Mouse (Mus musculus) kidney, postnatal 25 days (tissue): Measurements from ENCODE around the gene Mlip.
A peak's percentile ranks its signal among the peaks of the same experiment; 100 is the strongest.
"Not testable (repeated sequence)": the region's sequence is repeated elsewhere in the genome, so short reads cannot be mapped to it uniquely, and the experiment has no call there.

Source experiments
- DNase-seq, 2 experiments: peaks; one replicate each; pipeline ENCODE4 v3.0.0; 2021; ENCODE audit warnings: mixed read lengths in 2 of 2

Gene Mlip

GRCm38 (mm10) chr9:77352432-77353175 lies at the start of gene Mlip:
Gene Mlip (minus strand): TSS chr9:77352969.
- DNase-seq = no peak

- DNase-seq = no peak
Observed at GRCm38 (mm10) chr9:77399801-77400200, 47.0 kb upstream of the Mlip start.

GRCm38 (mm10) chr9:77398856-77399631 lies 46.3 kb upstream of the Mlip start:
- no peak for DNase-seq

- peak; percentile 19 to 54 for DNase-seq
Observed at GRCm38 (mm10) chr9:77397027-77397426, 44.3 kb upstream of the Mlip start.

- DNase-seq = no peak
Observed at GRCm38 (mm10) chr9:77391248-77391647, 38.5 kb upstream of the Mlip start.

GRCm38 (mm10) chr9:77388956-77389355 lies 36.2 kb upstream of the Mlip start:
- no peak for DNase-seq

GRCm38 (mm10) chr9:77386751-77387150 lies 34.0 kb upstream of the Mlip start:
- DNase-seq = no peak

GRCm38 (mm10) chr9:77385611-77386010 lies 32.8 kb upstream of the Mlip start:
- no peak for DNase-seq

GRCm38 (mm10) chr9:77384651-77385050 lies 31.9 kb upstream of the Mlip start:
- peak in 1 of 2 experiments; percentile 46 for DNase-seq

GRCm38 (mm10) chr9:77383951-77384350 lies 31.2 kb upstream of the Mlip start:
- no peak for DNase-seq

- DNase-seq = no peak
Observed at GRCm38 (mm10) chr9:77382514-77382913, 29.7 kb upstream of the Mlip start.

GRCm38 (mm10) chr9:77381565-77381964 lies 28.8 kb upstream of the Mlip start:
- DNase-seq = peak; percentile 72 to 86

GRCm38 (mm10) chr9:77379625-77380024 lies 26.9 kb upstream of the Mlip start:
- peak; percentile 72 to 83 for DNase-seq

GRCm38 (mm10) chr9:77377696-77378095 lies 24.9 kb upstream of the Mlip start:
- DNase-seq = no peak

GRCm38 (mm10) chr9:77377082-77377481 lies 24.3 kb upstream of the Mlip start:
- DNase-seq = peak in 1 of 2 experiments; percentile 31

GRCm38 (mm10) chr9:77376561-77376960 lies 23.8 kb upstream of the Mlip start:
- DNase-seq = no peak

- no peak for DNase-seq
Observed at GRCm38 (mm10) chr9:77370706-77371105, 17.9 kb upstream of the Mlip start.

- DNase-seq = no peak
Observed at GRCm38 (mm10) chr9:77369262-77369661, 16.5 kb upstream of the Mlip start.

- DNase-seq = not testable (repeated sequence)
Observed at GRCm38 (mm10) chr9:77364681-77365080, 11.9 kb upstream of the Mlip start.

GRCm38 (mm10) chr9:77362906-77363305 lies 10.1 kb upstream of the Mlip start:
- DNase-seq = no peak

GRCm38 (mm10) chr9:77360654-77361053 lies 7.9 kb upstream of the Mlip start:
- DNase-seq = no peak

GRCm38 (mm10) chr9:77359278-77359973 lies 6.7 kb upstream of the Mlip start:
- no peak for DNase-seq

- no peak for DNase-seq
Observed at GRCm38 (mm10) chr9:77353942-77354341, 1.2 kb upstream of the Mlip start.
